Mouse (Mus musculus): ENCODE measurements around the gene Lrmda.
A peak's percentile ranks its signal among the peaks of the same experiment; 100 is the strongest.

Lrmda gene

DNA sequence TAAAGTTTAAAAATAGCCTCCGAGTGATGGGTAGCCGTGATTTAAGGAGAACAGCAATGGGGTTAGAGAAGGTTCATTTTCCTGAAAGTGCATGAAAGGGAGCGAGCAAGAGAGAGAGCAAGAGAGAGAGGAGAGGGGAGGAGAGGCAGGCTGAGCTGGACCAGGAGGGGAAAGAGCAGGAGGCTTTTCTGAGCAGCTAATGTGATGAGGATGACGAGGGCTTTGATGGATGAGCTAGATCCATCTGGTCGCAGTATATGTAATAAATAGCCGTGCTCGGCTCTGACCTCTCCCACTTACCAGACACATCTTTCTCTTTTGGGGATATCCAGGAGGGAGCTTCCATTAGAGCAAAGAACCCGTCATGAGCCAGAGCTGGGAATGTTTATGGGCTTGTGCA, 475.8 kb downstream of the Lrmda start:
- DNase-seq (ENCODE audit: low spot score in 2 of 2): no peak

DNA sequence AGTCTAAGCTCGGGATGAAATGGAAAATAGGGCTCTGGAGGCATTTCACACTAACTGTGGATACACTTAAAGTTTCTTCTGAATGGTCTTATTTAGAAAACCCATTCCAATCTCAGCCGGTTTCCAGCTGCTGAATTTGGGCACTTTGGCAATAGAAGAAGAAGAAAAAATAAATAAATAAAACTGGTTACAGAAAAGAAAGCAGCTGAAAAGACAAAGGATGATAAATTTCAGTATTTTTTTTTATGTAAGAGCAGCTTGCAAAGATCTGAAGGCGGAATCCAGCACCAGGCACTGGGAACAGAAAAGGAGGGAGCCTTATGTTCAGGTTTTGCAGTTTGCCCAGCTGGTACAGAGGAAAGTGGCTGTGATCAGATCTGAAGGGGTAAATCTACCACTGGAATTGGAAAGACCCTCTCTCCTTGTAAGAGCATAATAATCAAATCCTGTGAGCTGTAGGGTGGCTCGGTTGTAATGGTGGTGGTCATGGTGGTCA, 478.2 kb downstream of the Lrmda start:
- no peak for DNase-seq (ENCODE audit: low spot score in 2 of 2)

DNA sequence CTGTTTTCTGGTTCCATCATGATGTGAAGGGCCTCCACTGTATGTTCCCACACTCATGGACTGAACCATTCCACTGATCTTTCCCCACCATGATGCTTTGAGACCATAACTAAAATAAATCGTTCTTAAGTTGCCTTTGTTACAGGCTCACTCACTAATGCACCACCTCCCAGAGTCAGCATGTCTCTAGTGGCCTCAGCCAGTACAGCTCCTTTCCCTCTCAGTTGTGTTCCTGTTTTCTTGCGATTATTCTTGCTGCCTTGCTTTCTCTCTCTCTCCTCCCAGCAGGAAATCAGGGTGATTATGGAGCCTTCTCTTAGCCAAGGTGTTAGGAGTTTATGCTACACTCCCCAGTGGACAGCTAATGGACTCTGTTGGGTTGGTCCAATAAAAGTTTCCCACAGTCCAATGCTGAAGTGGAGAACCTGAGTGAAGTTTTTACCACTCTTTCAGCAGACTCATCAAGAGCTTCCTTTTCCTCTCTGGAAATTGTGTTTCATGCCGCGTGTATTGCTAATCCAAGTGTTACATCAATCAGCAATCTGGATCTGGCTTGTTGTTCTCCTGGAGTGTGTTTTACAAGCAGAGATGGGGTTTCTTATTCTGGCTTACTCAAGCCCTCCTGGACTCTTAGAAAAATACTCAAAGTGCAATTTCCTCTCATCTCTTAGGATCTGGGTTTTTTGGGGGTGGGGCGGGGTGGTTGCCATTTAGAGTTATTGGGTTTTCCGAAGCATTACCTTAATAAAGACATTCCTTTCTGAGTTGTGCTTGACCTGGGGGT, 490.4 kb downstream of the Lrmda start:
- no peak for DNase-seq (ENCODE audit: low spot score in 2 of 2)

DNA sequence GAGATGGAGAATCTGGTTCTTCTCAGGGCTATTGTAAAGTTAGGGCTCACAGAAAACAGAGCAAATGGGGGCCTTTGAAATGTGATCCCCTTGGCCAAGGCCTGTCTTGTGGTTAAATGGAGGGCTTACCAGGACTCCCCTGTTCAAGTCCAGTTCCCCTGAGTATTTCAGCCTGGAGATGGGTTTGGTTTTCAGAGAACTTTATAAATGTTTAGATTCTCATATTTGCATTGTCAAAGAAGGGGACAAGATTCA, 490.9 kb downstream of the Lrmda start:
- no peak for DNase-seq (ENCODE audit: low spot score in 2 of 2)

DNA sequence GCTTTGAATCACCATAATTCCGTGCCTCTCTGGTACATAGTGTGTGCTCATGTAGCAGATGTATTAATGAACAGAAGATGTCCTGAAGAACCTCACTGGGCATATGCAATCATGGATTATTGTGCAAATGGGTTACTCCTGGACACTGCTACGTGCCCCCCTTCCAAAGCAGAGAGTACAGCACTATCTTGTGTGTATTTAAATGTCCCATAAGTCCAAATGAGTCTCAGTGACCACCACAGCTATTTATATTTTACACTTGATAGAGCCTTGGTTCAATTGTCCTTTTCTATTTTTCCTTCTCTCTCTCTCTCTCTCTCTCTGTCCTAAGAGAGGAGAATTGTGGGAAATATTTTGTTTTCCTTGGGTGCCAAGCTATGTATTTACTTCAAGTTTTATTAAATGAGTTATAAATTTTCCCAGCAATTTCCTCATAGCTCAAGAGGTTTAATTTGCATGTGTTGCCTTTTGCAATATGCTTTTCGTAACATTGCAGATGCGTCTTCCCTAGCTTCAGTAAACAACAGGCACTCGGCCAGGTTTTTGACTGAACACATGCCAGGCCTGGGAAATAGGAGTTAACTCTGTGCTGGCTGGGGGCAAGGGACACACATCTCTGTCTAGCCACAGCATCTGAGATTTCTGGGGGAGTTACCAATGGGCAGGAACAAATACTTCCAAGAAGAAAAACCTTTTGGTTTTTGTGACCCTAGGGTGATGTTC, 495.0 kb downstream of the Lrmda start:
- DNase-seq (ENCODE audit: low spot score in 2 of 2): peak in 1 of 2 experiments; percentile 52

DNA sequence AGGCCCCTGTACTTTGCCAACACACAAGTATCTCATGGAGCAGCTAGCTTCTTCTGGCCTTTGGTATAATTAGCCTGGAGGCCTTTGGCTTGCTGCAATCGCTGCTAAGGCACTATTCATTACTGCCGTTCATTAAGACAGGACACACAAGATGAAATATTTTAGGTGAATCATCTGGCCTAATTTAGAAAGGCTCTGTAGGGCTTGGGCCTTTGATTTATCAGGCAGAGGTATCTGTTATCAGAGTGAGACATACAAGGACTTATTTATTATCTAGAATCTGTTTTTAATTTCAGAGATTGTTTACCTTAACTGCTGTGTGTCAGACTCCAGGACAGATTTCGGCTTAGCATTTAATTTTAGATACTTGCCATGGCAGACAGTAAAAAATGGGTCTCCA, 511.2 kb downstream of the Lrmda start:
- no peak for DNase-seq (ENCODE audit: low spot score in 2 of 2)

DNA sequence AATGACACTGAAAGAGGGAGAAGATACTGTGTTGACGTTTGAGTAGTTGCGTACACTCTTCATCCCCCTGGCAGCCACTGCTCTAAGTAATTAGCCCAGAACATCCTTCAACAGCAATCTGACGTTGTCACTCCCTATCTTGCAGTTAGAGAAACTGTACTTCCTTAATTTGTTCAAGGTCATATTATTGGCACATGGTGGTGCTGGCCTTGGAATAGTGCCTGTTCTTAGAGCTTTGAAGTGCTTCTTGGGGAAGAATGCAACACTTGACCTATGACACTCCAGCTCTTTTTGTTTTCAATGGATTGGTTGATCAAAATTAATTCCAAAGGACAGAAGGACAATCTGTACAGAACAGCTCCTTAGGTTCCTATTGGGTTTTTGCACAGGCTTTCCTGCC, 514.0 kb downstream of the Lrmda start:
- no peak for DNase-seq (ENCODE audit: low spot score in 2 of 2)

DNA sequence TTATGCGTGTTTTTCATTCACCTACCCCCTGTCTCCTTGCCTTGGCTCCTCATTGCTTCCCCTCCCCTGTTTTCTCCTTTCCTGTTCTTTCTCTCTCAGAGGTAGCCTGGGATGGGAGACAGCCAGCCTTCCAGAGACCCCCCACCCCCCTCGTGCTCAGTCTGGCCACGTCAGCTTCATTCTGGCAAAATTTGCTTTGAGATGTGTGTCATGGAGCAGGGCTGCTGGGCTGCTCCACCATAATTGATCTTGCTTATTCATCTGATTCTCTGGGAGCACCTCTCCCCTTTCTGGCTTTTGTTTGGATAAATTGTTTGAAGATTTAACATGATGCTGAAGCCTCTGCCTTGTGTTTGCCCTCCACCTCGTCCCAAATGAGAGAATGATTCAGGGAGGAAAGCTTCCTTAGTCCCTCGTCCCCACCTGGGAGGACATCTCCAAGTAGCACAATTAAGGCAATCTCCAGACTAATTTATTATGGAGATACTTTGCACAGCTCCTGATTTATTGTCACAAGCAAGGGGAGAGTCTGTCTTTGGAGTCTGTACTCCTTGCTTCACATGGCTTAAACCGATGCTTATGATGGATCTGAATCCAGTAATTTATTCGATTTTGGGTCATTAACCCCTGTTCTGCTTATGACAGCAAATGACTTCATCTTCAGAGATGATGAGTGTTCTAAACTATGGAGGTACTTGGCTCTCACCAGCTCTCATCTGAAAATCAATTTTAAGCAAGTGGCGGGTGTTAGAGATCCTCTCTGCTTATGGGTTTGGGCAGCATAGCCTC, 526.6 kb downstream of the Lrmda start:
- no peak for DNase-seq (ENCODE audit: low spot score in 2 of 2)

DNA sequence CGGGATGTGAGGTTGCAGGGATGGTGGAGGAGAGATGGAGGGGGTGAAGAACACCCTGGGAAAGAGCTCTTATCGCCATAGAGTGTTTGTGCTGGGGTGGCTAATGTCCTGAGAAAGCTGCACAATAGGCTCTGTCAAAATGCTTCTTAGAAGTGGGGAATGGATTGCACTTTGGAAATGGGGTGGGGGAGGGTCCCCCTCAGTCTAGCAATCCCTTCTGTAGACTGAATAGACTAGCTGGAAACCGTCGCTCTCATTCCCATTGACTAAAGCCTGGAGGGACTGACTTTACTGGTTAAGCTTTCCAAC, 527.1 kb downstream of the Lrmda start:
- DNase-seq (ENCODE audit: low spot score in 2 of 2): no peak

DNA sequence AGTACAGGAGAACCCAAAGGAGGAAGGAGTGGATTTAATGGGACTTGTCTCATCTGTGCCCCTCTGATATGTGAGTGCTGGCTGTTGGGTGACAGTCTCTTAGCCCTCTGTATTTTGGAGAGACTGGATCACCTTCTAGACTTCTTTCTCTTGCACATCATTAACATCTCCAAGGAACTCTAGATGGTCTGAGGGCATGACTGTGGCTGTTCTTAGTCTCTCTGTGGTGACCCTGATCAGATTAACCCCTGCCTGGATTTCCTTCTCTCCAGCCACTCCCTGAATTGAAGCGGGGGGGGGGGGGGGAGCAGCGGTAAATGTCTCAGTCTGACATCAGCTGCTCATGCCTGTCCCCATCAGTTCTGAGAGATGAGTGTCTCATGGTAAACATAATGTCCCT, 528.8 kb downstream of the Lrmda start:
- DNase-seq (ENCODE audit: low spot score in 2 of 2): no peak

DNA sequence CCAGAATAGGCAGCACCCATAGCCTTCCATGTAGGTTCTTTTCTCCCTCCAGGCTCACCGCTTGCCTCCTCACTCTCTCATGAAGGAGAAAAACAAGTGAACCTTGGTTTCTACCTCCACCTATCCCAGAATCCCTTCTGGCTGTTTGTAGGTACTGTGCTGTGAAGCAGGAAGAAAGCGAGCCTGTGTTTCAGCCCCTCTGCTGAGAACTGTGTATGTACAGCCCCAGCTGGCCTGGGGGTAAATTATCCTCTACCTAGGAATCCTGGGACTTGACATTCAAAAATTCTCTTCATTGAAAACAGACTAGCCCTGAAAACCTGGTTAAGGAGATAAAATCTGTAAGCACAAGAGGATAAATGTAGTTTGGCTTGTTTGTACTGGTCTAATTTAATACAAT, 529.7 kb downstream of the Lrmda start:
- DNase-seq (ENCODE audit: low spot score in 2 of 2): no peak

DNA sequence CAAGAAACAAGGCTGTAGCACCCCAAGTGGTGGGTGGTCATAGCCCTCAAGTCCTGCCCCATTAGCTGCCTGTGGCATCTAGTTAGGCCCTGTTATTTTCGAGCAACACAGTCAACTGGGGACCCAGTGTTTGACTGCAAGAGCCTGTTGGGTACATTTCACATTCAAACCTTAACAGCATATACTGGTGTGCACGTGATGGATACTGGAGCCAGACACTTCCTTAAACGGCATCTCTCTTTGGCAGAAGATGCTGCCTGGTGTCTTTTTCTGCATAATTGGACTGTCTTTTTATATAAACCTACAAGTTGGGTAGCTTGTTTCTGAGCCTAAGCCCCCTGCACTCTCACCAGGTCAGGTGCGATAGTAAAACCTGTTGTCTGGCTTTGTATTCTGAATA, 532.8 kb downstream of the Lrmda start:
- DNase-seq (ENCODE audit: low spot score in 2 of 2): no peak

DNA sequence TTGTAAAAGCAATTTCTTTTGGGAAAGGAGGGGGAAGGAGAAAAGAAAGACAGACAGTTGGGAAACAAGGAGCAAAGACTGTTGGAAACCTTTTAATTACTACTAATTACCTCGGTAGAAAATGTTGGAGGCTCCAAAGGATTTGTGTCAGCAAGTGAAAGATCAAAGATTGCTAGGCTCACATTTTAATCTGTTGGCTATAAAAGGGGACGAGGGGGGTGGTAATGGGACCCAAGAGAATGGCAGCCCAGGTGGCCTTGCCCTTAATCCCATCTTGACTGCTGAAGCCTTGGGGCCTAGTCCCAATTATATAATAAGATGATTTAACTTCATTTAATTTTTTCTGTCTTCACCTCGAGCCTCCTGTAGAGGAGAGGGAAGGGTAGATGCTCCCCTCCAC, 533.3 kb downstream of the Lrmda start:
- DNase-seq (ENCODE audit: low spot score in 2 of 2): no peak

DNA sequence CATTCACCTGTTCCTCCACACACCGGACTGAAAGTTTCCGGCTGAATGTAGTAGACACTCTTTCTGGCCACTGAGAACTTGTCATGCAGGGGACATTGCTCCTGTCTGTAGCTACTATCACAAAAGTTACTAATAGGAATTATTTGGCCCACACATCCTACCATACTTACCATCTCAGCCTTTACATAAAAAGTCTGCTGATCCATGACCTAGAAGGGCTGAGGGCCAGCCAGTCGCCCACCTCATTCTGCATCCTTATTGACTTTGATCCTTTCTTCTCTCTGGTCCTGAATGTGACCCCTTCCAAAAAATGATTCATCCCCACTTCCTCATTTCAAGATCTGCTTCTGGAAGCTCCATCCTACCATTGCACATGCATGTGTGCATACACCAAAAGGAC, 534.2 kb downstream of the Lrmda start:
- no peak for DNase-seq (ENCODE audit: low spot score in 2 of 2)

DNA sequence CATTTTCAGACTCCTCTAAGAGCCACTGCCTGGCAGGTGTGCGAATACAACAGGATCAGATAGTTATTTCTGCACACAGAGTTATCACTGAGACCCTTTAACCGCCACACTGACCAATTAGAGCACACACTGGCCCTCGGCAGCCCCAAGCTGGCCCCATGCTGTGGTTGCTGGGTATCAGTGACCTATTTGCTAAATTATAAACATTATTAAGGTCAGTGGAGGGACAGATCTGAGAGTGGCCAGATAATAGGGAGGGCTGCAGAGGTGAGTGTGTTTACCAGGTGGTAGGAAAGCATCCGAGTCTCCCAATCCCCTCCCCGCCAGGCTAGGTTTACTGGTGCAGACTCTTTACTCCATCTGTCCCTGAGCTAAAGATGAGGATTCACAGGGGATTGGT, 553.0 kb downstream of the Lrmda start:
- no peak for DNase-seq (ENCODE audit: low spot score in 2 of 2)

DNA sequence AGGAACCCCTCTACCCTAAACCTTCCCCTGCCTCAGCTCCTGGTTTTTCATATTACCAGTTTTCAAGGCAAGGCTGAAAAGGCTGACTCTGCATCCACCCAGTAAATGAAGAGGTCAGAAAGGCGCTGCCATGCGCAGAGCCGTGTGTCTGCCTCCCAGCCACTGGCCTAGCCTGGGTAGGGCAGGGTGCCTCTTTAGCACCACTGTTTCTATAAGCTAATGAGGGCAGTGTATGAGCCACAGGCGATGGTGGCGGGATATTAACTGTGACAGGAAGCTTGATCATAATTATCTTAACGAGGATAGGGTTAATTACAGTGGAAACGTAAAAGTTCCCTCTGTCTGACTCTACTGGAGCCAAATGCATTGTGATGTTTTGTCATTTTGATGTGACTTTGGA, 554.1 kb downstream of the Lrmda start:
- DNase-seq (ENCODE audit: low spot score in 2 of 2): no peak

DNA sequence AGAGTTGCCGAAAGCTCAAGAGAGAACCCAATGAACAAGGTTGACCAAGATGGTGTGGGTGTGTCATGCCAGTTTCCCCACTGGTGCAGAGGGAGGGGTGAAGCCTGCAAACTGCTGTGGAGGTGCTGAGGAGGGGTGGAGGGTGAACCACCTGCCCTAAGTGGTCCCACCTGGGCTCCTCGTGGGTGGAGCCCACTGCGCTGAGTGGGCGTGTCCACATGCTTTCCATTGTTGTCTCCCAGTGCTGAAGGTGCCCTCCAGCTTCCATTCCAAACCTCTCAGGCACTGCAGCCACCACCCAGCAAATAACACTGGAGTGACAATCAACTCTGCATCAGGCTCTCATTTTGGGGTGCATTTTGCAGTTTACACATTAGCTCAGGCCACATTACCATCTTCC, 554.5 kb downstream of the Lrmda start:
- DNase-seq (ENCODE audit: low spot score in 2 of 2): no peak

DNA sequence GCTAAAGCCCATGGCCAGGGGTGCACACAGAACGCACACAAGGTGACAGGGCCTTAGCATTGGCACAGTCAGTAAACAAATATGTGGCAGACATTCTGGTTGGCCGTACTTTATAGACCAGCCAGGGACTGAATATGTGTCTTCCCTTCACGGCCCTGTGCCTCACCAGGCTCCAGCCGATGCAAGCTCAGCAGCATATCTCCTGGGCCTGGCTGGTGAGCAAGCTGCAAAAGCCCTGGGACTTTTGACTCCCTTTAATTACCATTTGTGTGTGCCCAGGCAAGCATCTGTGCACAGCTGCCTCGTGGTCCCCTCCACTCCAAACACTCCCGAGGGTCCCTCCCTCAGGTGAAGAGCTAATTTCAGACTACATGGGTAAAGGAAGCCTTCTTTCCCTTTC, 556.9 kb downstream of the Lrmda start:
- no peak for DNase-seq (ENCODE audit: low spot score in 2 of 2)

DNA sequence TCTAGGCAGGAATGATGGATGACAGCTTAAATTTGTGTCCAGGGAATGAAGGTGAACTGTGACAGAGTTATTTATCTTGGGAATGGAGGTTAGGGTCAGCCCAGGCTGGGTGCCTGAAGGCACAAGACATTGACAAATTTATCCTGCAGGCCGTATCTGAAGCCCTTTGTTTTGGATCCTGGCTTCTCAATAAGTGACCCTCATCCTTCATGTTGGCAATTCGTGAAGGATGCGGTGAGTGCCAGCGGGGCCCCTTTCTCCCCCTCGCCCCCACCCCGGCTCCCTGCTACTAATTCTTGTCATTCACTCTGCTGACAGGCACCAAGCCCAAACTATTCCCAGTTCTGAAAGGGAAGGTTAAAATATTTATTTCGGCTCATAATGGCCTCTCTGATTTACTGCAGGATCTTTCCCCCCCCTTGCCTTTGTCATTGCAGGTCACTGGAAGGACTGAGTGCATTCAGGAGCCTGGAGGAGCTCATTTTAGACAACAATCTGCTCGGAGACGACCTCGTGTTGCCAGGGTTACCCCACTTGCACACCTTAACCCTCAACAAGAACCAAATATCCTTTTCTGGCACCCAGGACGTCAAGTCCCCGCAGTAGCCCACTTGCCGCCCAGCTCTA, 558.0 kb downstream of the Lrmda start:
- DNase-seq (ENCODE audit: low spot score in 2 of 2): no peak

DNA sequence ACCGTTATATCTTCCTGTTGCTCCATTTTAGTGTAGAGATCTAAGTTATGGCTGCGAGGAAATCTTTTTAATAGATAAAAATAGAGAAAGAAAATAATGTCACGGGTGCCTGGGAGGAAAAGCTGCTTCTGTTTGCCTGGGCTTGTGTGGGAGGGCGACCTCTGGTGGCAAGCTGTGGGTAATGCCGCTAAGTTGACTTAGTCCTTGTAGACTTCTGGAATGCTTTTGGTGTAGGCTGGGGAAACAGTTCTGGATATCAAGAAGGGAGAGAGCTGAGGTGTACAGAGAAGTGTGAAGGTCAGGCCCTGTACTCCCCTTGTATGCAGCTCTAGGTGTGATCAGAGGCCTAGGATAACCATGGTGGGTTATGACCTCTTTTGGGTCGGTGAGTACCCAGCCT, 558.7 kb downstream of the Lrmda start:
- DNase-seq (ENCODE audit: low spot score in 2 of 2): peak; percentile 77 to 87

DNA sequence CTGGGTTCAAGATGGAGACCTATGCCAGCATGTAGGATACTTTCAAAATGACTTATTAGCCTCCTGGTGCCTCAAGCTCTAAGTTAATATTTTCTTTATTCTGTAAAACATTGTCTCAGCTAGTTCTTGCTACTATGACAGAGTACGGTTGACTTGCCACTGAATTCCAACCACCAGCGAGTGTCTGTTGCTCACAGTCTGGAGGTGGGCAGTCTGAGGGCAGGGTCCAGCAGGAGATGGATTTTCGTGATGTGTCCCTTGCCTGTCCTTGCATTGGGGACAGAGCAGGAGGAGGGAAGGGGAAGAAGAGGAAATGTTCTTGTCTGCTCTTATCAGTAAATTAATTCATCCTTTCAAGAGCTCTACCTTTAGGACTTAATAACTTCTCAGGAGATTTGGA, 559.5 kb downstream of the Lrmda start:
- DNase-seq (ENCODE audit: low spot score in 2 of 2): no peak

DNA sequence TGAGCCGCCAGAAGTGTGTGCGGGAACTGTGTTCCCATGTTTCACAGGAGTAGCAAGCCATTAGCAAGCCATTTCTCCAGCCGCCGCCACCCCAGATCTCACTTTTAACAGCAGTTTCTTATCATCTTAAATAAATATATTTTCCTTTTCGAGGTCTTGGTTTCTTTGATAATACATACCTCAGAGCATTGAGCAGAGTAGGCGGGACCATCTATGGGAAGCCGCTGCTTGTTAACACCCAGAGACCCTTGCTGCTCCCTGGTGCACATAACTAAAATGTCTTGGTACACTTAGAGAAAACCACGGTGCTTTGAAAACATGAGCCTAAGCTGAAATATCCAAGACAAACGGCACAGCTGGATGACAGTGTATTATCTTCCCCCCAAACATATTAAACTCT, 562.6 kb downstream of the Lrmda start:
- DNase-seq (ENCODE audit: low spot score in 2 of 2): no peak

DNA sequence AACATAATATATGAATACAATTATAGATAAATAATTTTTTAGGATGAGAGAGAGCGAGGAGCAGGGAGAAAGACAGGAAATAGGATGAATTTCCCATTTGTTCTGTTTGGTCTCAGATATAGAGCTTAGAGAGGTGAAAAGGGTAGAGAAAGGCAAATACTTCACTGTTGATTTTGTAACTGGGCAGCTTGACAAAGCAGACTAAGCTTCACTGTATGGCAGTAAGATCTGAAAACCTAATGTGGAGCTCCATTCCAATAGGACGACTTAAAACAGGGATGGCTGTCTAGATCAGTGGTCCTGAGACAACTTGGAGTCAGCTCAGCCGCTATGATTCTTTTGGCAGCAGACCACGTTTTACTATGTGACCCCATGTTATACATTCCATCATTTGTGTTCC, 566.8 kb downstream of the Lrmda start:
- no peak for DNase-seq (ENCODE audit: low spot score in 2 of 2)

Data from urinary bladder, postnatal 36 days (tissue).